Mouse (Mus musculus): ENCODE data around the gene Zfp37. TPM values are rescaled to one million over a fixed set of nuclear protein-coding genes. Genes with fewer than 3 reads are reported as not detected.

Gene Zfp37
- 1 to 10 TPM in 1 of 2 experiments, under 1 TPM in 1; 0.58 to 1.9 TPM for polyA plus RNA-seq (2017; shearing (Covaris generic))

DNA sequence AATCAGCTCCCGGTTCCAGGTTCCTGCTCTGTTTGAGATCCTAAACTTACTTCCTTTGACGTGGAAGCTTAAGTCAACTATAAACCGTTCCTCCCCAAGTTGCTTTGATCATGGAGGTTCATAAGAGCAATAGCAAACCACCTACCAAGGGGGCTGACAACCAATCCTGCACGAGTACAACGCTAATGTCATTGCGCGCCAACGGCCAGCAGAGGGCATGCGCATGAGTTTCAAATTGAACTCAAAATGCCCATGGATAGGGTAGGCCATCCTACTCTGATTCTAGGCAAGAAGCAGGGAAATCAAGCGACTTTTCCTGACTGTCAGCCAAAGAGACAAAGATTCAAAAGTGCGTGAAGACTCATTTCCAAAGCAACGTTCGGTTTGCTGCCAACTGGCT is at the start of gene Zfp37:
TSS of gene Zfp37 (minus strand) at position 279 of the 400 bp plus-strand sequence.

DNA sequence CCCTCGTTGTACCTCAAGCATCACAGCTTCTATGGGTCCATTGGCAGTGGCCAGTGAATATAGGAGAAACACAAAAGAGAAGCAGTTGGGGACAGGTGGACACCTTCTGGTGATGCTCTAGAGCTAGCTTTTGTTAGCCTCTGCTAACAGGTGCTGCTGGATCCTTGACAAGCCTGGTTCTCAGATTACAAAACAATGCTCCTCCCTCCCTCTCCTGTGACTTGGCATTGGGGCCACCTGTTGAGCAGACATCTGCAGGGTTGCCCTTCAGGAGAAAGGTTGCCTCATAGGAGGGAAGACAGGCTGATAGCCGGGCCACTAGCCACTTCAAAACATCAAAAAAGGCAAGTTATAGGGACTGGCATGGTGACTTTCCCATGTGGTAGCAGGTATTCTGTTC is 31.4 kb upstream of the Zfp37 start, which contains the start of gene Slc31a2:
TSS of gene Slc31a2 (plus strand) at position 287 of the 400 bp plus-strand sequence.

DNA sequence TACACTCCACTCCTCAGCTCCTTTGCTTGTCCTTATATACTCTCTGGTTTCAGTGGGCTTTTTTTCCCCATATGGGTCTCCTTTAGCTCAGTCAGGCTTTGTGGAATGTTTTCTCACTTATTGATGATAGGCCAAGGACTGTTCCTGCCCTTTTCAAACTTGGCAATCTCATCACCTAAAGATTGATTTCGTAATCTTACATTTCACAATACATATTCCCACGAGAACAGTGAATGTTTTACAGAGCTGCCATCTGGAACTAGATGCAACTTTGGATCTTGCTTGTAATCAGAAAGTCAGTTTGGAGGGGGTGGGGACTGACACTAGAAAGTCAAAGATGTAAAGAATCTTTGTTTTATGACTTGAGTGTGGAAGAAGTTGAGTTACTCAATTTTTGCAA is 80.0 kb downstream of the Zfp37 start, which contains the start of gene Mup21:
TSS of gene Mup21 (minus strand) at position 53 of the 400 bp plus-strand sequence.

Other genes starting within 250 kb of the Zfp37 start
- gene Mup20, start 176.9 kb downstream of the Zfp37 start, polyA plus RNA-seq (2017; shearing (Covaris generic)), result not detected
- gene Mup3, start 143.7 kb downstream of the Zfp37 start, polyA plus RNA-seq (2017; shearing (Covaris generic)), result under 1 TPM in 1 of 2 experiments, not detected in 1; 0.28 TPM
- not detected for gene Mup21, start 80.2 kb downstream of the Zfp37 start, polyA plus RNA-seq (2017; shearing (Covaris generic))
- 10 to 100 TPM; 14.9 to 26.6 TPM for gene Slc31a2, start 31.5 kb upstream of the Zfp37 start, polyA plus RNA-seq (2017; shearing (Covaris generic))
- gene Fkbp15, start 129.5 kb upstream of the Zfp37 start, polyA plus RNA-seq (2017; shearing (Covaris generic)), result 10 to 100 TPM; 54.0 to 74.7 TPM
- gene Slc31a1, start 129.7 kb upstream of the Zfp37 start, polyA plus RNA-seq (2017; shearing (Covaris generic)), result 10 to 100 TPM in 1 of 2 experiments, 1 to 10 TPM in 1; 6.5 to 10.1 TPM
- 10 to 100 TPM; 89.8 to 97.3 TPM for gene Cdc26, start 177.6 kb upstream of the Zfp37 start, polyA plus RNA-seq (2017; shearing (Covaris generic))
- 10 to 100 TPM; 23.4 to 26.0 TPM for gene Prpf4, start 177.8 kb upstream of the Zfp37 start, polyA plus RNA-seq (2017; shearing (Covaris generic))
- 1 to 10 TPM in 1 of 2 experiments, not detected in 1; 2.0 TPM for gene Rnf183, start 204.2 kb upstream of the Zfp37 start, polyA plus RNA-seq (2017; shearing (Covaris generic))
- 1 to 10 TPM in 1 of 2 experiments, under 1 TPM in 1; 0.70 to 9.4 TPM for gene Wdr31, start 239.8 kb upstream of the Zfp37 start, polyA plus RNA-seq (2017; shearing (Covaris generic))
- 1 to 10 TPM; 6.5 to 7.1 TPM for gene Bspry, start 249.0 kb upstream of the Zfp37 start, polyA plus RNA-seq (2017; shearing (Covaris generic))

Data from inflammation-experienced regulatory T-cells (primary cell).